Mouse (Mus musculus) layer of hippocampus, postnatal 14 days (tissue): ENCODE measurements at regions not wholly inside any gene's neighbourhood (a gene's known extent, or its start where the extent isn't known, plus 50 kb on each side); places are given as distances from the start of the nearest gene placed in this dataset.

ENCODE experiments used
- DNase-seq, 2 experiments: peaks; one replicate each; pipeline ENCODE4 v3.0.0; 2021 to 2022; ENCODE audit warnings: low spot score in 2 of 2, mixed read lengths in 1 of 2

- DNase-seq: no peak
These were observed 1047.1 kb downstream of the Synb start for GRCm38 (mm10) chr14:68246966-68247365.

- no peak for DNase-seq
These were observed 1054.0 kb downstream of the Synb start for GRCm38 (mm10) chr14:68240146-68240545.

- DNase-seq: no peak
These were observed 1069.9 kb downstream of the Synb start for GRCm38 (mm10) chr14:68224152-68224551.

- DNase-seq: no peak
These were observed 1075.0 kb downstream of the Synb start for GRCm38 (mm10) chr14:68219025-68219595.

- DNase-seq: peak in 1 of 2 experiments; percentile 12
These were observed 1075.6 kb downstream of the Synb start for GRCm38 (mm10) chr14:68218471-68218870.

GRCm38 (mm10) chr14:68217986-68218385 is 1076.1 kb downstream of the Synb start:
- DNase-seq: no peak

GRCm38 (mm10) chr14:68213879-68214278 is 1080.2 kb downstream of the Synb start:
- DNase-seq: no peak

- DNase-seq: no peak
These were observed 1095.3 kb downstream of the Synb start for GRCm38 (mm10) chr14:68198802-68199201.

GRCm38 (mm10) chr14:68197470-68197800 is 1096.7 kb downstream of the Synb start:
- no peak for DNase-seq

GRCm38 (mm10) chr14:68196762-68197469 is 1097.2 kb downstream of the Synb start:
- DNase-seq: no peak

- no peak for DNase-seq
These were observed 1097.9 kb downstream of the Synb start for GRCm38 (mm10) chr14:68196201-68196600.

GRCm38 (mm10) chr14:68189876-68190275 is 1104.2 kb downstream of the Synb start:
- no peak for DNase-seq

- no peak for DNase-seq
These were observed 1105.8 kb downstream of the Synb start for GRCm38 (mm10) chr14:68188325-68188724.

GRCm38 (mm10) chr14:68182606-68183005 is 1111.5 kb downstream of the Synb start:
- DNase-seq: no peak

- DNase-seq: no peak
These were observed 1112.9 kb downstream of the Synb start for GRCm38 (mm10) chr14:68181168-68181567.
